Mouse (Mus musculus) midbrain, embryonic 16.5 days (tissue): ENCODE measurements at regions not wholly inside any gene's neighbourhood (a gene's known extent, or its start where the extent isn't known, plus 50 kb on each side); places are given as distances from the start of the nearest gene placed in this dataset.
A peak's percentile ranks its signal among the peaks of the same experiment; 100 is the strongest.

ENCODE experiments used
- ATAC-seq: fragments of 200-750 bp; cut with Nextera tagmentation; 2 replicates; pipeline ENCODE4 v1.8.0; 2017; ENCODE audit warnings: moderate TSS enrichment
- H3K27ac ChIP-seq: fragments of 300-500 bp; sonication (generic); 2 replicates; pipeline ENCODE4 v1.5.1; 2014; ENCODE audit warnings: mild to moderate bottlenecking, low read length, mixed read lengths
- H3K27me3 ChIP-seq: fragments of 300-500 bp; sonication (generic); 2 replicates; pipeline ENCODE4 v1.6.1; 2014; ENCODE audit warnings: low read depth, low read length, mixed read lengths; ENCODE audit not compliant: control insufficient read depth, insufficient read depth
- H3K36me3 ChIP-seq: fragments of 300-500 bp; sonication (generic); 2 replicates; pipeline ENCODE4 v1.6.1; 2014; ENCODE audit warnings: mild to moderate bottlenecking, low read length, moderate library complexity, mixed read lengths; ENCODE audit not compliant: control insufficient read depth, insufficient read depth
- H3K4me1 ChIP-seq: fragments of 300-500 bp; sonication (generic); 2 replicates; pipeline ENCODE4 v1.6.1; 2014; ENCODE audit warnings: mild to moderate bottlenecking, low read length, mixed read lengths; ENCODE audit not compliant: control insufficient read depth, insufficient read depth
- H3K4me2 ChIP-seq: fragments of 300-500 bp; sonication (generic); 2 replicates; pipeline ENCODE4 v1.6.1; 2014; ENCODE audit warnings: mild to moderate bottlenecking, low read length, mixed read lengths
- H3K4me3 ChIP-seq: fragments of 300-500 bp; sonication (generic); 2 replicates; pipeline ENCODE4 v1.5.1; 2014; ENCODE audit warnings: low read depth, mild to moderate bottlenecking, low read length, moderate library complexity, mixed read lengths
- H3K9ac ChIP-seq: fragments of 300-500 bp; sonication (generic); 2 replicates; pipeline ENCODE4 v1.6.1; 2014; ENCODE audit warnings: low read depth, low read length, mixed read lengths
- H3K9me3 ChIP-seq: fragments of 300-500 bp; sonication (generic); replicated peaks from 2 replicates; pipeline ENCODE4 v1.6.1; 2014; ENCODE audit warnings: mild to moderate bottlenecking, low read length, mixed read lengths; ENCODE audit not compliant: control insufficient read depth, poor library complexity, severe bottlenecking
- whole genome bisulfite sequencing: fragments of 180-500 bp; shearing (Covaris S2); extraction: QIAGEN DNeasy Blood & Tissue Kit; methylation state at CpG from one replicate; pipeline ENCODE4 v1.1.7; 2014; 5-methylcytosine and 5-hydroxymethylcytosine counted together

DNA sequence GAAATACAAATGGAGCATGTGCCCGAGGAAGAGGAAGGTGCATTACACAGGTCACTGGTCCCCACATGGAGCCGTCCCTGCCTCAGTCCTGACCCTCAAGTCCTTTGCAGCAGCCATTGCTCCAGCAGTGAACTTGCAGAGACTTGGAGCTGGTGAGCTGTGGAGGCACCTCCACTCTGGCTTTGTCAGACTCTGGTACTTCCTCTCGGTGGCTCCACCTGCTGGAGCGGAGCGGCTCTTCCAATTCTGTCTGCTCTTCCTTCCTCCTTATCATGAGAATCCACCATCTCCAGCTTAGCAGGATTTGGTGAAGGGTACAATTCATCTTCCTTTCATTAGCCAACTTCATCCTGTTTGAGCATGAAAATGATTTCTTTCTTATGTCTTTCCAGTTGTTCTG is 149.3 kb upstream of the Slc7a14 start:
- no peak overlapping the region for H3K27ac ChIP-seq
- H3K4me1 ChIP-seq, result peaks cover 8% of the 10 kb centered on the region; the same call in 1 of the 2 replicates
- H3K36me3 ChIP-seq, result no peaks in the 10 kb centered on the region
- no peak overlapping the region for H3K4me2 ChIP-seq
- no peak overlapping the region for H3K4me3 ChIP-seq
- no peaks in the 10 kb centered on the region for H3K9me3 ChIP-seq
- ATAC-seq, result no peak
- no peak overlapping the region for H3K9ac ChIP-seq
- 59% methylated on average over 5 of the region's 5 CpGs for WGBS
- no peaks in the 10 kb centered on the region for H3K27me3 ChIP-seq

DNA sequence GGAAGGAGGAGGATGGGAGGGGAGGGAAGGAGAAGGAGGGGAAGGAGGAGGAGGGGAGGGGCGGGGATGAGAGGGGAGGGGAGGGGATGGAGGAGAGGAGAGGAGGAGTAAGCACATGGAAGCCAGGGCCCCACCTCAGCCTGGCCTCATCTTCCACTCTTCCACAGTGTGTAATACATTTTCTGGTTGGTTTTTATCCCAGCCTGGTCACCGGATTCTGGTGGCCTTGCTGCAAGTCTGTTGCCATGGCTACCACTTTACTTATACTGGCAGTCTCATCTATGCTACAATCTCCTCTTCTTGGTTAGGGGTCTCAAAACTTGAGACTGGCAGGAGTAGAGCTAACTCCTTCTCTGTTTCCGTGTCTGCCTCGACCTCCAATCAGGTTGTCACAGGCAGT is 147.8 kb upstream of the Slc7a14 start:
- H3K27me3 ChIP-seq, result no peaks in the 10 kb centered on the region
- no peak overlapping the region for H3K27ac ChIP-seq
- H3K4me3 ChIP-seq, result no peak overlapping the region
- H3K9me3 ChIP-seq, result no peaks in the 10 kb centered on the region
- no peak overlapping the region for H3K9ac ChIP-seq
- ATAC-seq, result peak; percentile 93
- WGBS, result 27% methylated on average over 3 of the region's 4 CpGs
- H3K4me2 ChIP-seq, result no peak overlapping the region
- H3K36me3 ChIP-seq, result no peaks in the 10 kb centered on the region
- peaks cover 8% of the 10 kb centered on the region; the same call in 1 of the 2 replicates for H3K4me1 ChIP-seq

DNA sequence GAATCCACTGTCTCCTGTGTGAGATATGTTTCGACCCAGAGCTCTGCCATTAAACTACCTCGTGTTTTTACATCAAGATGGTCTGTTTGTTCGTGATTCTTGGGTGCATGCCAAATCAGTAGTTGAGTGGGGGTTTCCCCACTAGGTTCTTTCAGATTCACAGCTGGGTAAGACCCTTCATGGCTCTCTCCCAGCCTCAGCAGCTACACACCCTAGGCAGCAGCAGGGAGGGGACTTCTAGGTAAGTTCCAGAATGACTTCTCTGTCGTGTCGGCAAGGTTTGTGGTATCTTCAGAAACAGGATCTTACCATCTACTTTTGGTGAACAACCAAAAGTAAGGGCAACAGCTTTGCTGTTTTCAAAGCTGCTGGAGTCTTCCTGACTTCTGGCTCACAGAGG is 144.9 kb upstream of the Slc7a14 start:
- Histone ChIP-seq H3K9ac (no peak overlapping the region), H3K9me3 (no peaks in the 10 kb centered on the region), H3K27ac (no peak overlapping the region), H3K4me3 (no peak overlapping the region), H3K27me3 (no peaks in the 10 kb centered on the region), H3K4me1 (peaks cover 8% of the 10 kb centered on the region; the same call in 1 of the 2 replicates), H3K36me3 (no peaks in the 10 kb centered on the region), H3K4me2 (no peak overlapping the region)
- whole genome bisulfite sequencing, result 71% methylated on average over 5 of the region's 5 CpGs
- ATAC-seq, result no peak

DNA sequence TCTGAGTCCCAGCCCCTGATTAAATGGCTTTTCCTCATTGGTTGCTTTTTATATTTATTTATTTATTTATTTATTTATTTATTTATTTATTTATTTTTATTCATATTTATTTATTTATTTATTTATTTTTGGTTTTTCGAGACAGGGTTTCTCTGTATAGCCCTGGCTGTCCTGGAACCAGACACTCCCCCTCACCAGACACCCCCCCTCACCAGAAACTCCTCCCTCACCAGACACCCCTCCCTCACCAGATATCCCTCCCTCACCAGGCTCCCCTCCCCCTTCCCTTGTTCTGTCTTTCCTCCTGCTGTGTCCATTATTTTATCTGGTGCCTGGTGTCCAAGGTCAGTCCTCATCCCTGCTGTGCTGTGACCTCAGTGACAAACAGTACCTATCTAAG is 134.7 kb upstream of the Slc7a14 start:
- 92% methylated on average over 1 of the region's 1 CpGs for WGBS
- no peak overlapping the region for H3K9ac ChIP-seq
- H3K4me2 ChIP-seq, result no peak overlapping the region
- no peaks in the 10 kb centered on the region for H3K27me3 ChIP-seq
- no peaks in the 10 kb centered on the region for H3K4me1 ChIP-seq
- no peak overlapping the region for H3K27ac ChIP-seq
- H3K36me3 ChIP-seq, result no peaks in the 10 kb centered on the region
- no peaks in the 10 kb centered on the region for H3K9me3 ChIP-seq
- no peak for ATAC-seq
- H3K4me3 ChIP-seq, result no peak overlapping the region

DNA sequence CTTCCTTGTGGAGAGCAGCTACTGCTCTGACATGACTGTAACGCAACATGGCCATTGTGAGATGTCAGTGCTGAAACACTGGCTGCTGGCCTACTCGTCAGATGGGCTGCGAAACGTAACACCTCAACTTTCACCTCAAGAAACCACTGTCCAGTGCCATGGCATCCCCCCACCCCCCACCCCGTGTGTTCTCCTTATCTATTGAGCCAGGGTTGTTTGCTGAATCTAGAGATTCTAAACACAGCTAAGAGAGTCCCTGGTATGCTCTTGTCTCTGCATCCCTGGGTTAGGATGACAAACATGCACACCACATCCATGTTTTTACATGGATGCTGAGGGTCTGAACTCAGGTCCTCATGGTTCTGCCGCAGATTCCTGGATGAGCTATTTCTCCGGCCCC is 134.1 kb upstream of the Slc7a14 start:
- no peak overlapping the region for H3K4me2 ChIP-seq
- H3K4me3 ChIP-seq, result no peak overlapping the region
- H3K9ac ChIP-seq, result no peak overlapping the region
- WGBS, result 94% methylated on average over 7 of the region's 7 CpGs
- ATAC-seq, result no peak
- no peaks in the 10 kb centered on the region for H3K4me1 ChIP-seq
- H3K27ac ChIP-seq, result no peak overlapping the region
- H3K36me3 ChIP-seq, result no peaks in the 10 kb centered on the region
- H3K9me3 ChIP-seq, result no peaks in the 10 kb centered on the region
- no peaks in the 10 kb centered on the region for H3K27me3 ChIP-seq

DNA sequence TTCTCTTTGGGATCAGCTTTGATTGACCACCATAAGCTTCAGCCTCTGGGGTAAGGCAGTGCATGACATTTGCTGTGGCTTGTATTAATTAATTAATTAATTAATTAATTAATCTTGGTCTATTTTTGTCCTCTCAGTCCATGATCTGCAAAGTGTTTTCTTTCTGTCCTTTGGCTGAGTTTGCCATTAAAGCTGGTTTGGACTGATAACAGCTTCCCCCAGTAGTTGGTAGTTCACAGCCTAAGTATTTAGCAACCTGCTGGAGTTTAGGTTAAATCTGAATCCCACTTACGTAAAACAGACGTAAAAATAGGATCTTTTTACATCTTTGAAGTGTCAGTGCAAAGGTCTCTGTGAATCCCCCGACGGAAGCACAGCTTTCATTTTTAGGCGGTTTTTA is 133.7 kb upstream of the Slc7a14 start:
- ATAC-seq, result no peak
- Histone ChIP-seq H3K4me2 (no peak overlapping the region), H3K9ac (no peak overlapping the region), H3K4me1 (no peaks in the 10 kb centered on the region), H3K9me3 (no peaks in the 10 kb centered on the region), H3K27ac (no peak overlapping the region), H3K27me3 (no peaks in the 10 kb centered on the region), H3K4me3 (no peak overlapping the region), H3K36me3 (no peaks in the 10 kb centered on the region)
- WGBS, result 88% methylated on average over 5 of the region's 5 CpGs

DNA sequence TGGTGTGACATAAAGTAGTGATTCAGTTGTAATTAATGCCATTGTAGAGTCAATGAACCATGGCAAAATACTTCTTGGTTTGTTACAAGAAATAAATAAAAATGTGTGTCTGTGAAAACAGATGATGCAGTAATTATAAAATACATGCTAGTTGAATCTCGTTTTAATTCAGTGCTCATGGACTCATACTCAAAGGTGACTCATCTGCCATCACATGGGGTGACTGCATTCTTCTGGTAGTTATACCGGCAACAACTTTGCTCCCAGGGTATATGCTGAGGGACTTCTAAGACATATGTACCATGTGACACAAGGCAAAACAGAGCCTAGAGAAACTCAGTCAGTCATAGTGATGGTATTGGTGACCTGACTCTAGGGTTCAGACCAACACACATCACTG is 130.1 kb upstream of the Slc7a14 start:
- H3K4me2 ChIP-seq, result no peak overlapping the region
- no peaks in the 10 kb centered on the region for H3K27me3 ChIP-seq
- H3K4me3 ChIP-seq, result no peak overlapping the region
- H3K9ac ChIP-seq, result no peak overlapping the region
- WGBS, result 89% methylated on average over 2 of the region's 2 CpGs
- no peaks in the 10 kb centered on the region for H3K9me3 ChIP-seq
- H3K4me1 ChIP-seq, result no peaks in the 10 kb centered on the region
- no peak overlapping the region for H3K27ac ChIP-seq
- H3K36me3 ChIP-seq, result no peaks in the 10 kb centered on the region
- no peak for ATAC-seq

DNA sequence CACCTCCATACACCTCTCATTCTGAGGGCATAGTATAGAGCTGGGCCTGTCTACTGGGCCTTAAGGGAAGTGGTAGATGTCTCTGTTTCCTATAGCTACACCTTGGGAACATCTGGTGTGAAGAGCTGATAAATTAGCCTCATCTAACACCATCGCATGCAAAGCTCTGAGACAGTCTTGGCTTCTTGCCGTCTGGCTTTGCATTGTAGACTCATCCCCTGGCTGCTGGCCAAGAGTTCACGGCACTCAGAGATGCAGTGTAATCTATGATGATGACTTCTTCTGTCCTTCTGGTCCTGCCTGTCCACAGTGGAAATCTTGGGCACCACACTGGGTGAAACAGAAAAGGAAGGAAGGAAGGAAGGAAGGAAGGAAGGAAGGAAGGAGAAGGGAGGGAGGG is 127.8 kb upstream of the Slc7a14 start:
- Histone ChIP-seq H3K27me3 (no peaks in the 10 kb centered on the region), H3K9ac (no peak overlapping the region)
- 67% methylated on average over 3 of the region's 3 CpGs for WGBS

DNA sequence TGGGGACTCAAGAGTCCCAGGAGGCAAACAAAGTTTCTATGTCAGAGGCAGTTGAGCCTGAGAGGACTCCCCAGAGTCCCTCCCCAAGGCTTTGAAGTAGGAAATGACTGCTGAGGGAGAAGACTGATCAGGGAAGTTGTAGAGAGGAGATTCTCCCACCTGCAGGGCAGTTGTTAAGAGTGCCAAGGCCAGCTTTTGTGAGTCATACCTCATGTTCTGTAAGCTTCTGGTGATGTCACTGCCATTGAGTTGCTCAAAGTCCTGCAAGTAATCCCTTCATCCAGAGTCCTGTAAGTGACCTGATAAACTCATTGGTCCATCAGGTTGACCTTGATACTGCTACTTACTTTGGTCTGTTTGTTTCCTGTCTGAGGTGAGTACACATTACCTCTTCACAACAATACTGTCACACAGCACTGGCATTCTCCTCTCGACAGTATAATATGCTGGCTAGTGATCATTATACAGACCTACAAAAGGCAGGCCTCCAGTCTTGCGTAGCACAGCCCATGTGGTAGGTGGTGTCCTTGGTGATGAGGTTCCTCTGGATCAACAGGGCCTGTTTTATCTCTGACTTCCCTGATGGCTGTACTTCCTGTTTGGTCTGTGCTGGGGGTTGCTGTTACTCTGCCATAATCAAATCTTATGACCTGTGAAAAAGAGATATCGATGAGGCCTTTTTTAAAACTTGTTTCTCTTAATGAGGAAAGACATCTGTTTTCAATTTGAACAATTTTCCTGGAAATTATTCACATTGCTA is 125.2 kb upstream of the Slc7a14 start:
- Histone ChIP-seq H3K27ac (no peak overlapping the region), H3K27me3 (no peaks in the 10 kb centered on the region), H3K9me3 (no peaks in the 10 kb centered on the region), H3K36me3 (no peaks in the 10 kb centered on the region), H3K4me3 (no peak overlapping the region), H3K4me2 (no peak overlapping the region), H3K9ac (no peak overlapping the region), H3K4me1 (no peaks in the 10 kb centered on the region)
- WGBS, result 76% methylated on average over 3 of the region's 3 CpGs
- no peak for ATAC-seq

More for the DNA sequence above, 127.8 kb upstream of the Slc7a14 start:
- ATAC-seq, result no peak
- Histone ChIP-seq H3K36me3 (no peaks in the 10 kb centered on the region), H3K4me2 (no peak overlapping the region), H3K4me3 (no peak overlapping the region), H3K9me3 (no peaks in the 10 kb centered on the region), H3K27ac (no peak overlapping the region), H3K4me1 (no peaks in the 10 kb centered on the region)
